Mouse (Mus musculus) heart, embryonic 12.5 days (tissue): ENCODE data around the gene Kcnk18. TPM values are rescaled to one million over a fixed set of nuclear protein-coding genes. Genes with fewer than 3 reads are reported as not detected.
A peak's percentile ranks its signal among the peaks of the same experiment; 100 is the strongest.

Experiments used
- ATAC-seq: fragments of 200-750 bp; cut with Nextera tagmentation; 2 replicates; pipeline ENCODE4 v1.8.0; 2017; ENCODE audit warnings: moderate TSS enrichment, moderate library complexity; ENCODE audit not compliant: insufficient number of reproducible peaks, low FRiP score
- H3K27ac ChIP-seq: fragments of 300-500 bp; sonication (generic); 2 replicates; pipeline ENCODE4 v1.5.1; 2016; ENCODE audit warnings: mild to moderate bottlenecking, moderate library complexity; ENCODE audit not compliant: poor library complexity, severe bottlenecking
- H3K27me3 ChIP-seq: fragments of 300-500 bp; sonication (generic); replicated peaks from 2 replicates; pipeline ENCODE4 v1.6.1; 2016; ENCODE audit warnings: mild to moderate bottlenecking, moderate library complexity
- H3K36me3 ChIP-seq: fragments of 300-500 bp; sonication (generic); 2 replicates; pipeline ENCODE4 v1.6.1; 2016; ENCODE audit warnings: mild to moderate bottlenecking, moderate library complexity
- H3K4me1 ChIP-seq: fragments of 300-500 bp; sonication (generic); replicated peaks from 2 replicates; pipeline ENCODE4 v1.6.1; 2016; ENCODE audit warnings: mild to moderate bottlenecking
- H3K4me2 ChIP-seq: fragments of 300-500 bp; sonication (generic); 2 replicates; pipeline ENCODE4 v1.6.1; 2016; ENCODE audit warnings: mild to moderate bottlenecking, moderate library complexity
- H3K4me3 ChIP-seq: fragments of 300-500 bp; sonication (generic); 2 replicates; pipeline ENCODE4 v1.5.1; 2016; ENCODE audit warnings: mild to moderate bottlenecking
- H3K9ac ChIP-seq: fragments of 300-500 bp; sonication (generic); 2 replicates; pipeline ENCODE4 v1.6.1; 2016; ENCODE audit warnings: mild to moderate bottlenecking, moderate library complexity
- H3K9me3 ChIP-seq: fragments of 300-500 bp; sonication (generic); replicated peaks from 2 replicates; pipeline ENCODE4 v1.6.1; 2016; ENCODE audit warnings: mild to moderate bottlenecking, moderate library complexity
- WGBS: fragments of 180-500 bp; shearing (Covaris S2); methylation state at CpG from one replicate; pipeline ENCODE4 v1.1.7; 2016; 5-methylcytosine and 5-hydroxymethylcytosine counted together
- polyA plus RNA-seq: library from polyadenylated mRNA; unstranded; fragments of >200 nt; fragmentation: Nextera tagmentation; extraction: Ambion mirVana; gene quantifications from 2 replicates; pipeline ENCODE4 v1.2.1, GENCODE M21; 2016

Gene Kcnk18
- polyA plus RNA-seq, 1 experiment from 2014 or later: not detected

- H3K36me3 ChIP-seq: no peaks in the 10 kb centered on the region
- H3K27me3 ChIP-seq: peaks cover 79% of the 10 kb centered on the region
- H3K9ac ChIP-seq: no peak overlapping the region
- no peak overlapping the region for H3K4me2 ChIP-seq
- H3K9me3 ChIP-seq: no peaks in the 10 kb centered on the region
- 14% methylated on average over 4 of the region's 4 CpGs for WGBS
- H3K4me1 ChIP-seq: peaks cover 9% of the 10 kb centered on the region
- no peak overlapping the region for H3K27ac ChIP-seq
- no peak overlapping the region for H3K4me3 ChIP-seq
- ATAC-seq: no peak
Observed at GRCm38 (mm10) chr19:59191123-59191505, 27.9 kb upstream of the Kcnk18 start.

- Histone ChIP-seq H3K9ac (no peak overlapping the region), H3K4me3 (no peak overlapping the region), H3K36me3 (no peaks in the 10 kb centered on the region), H3K27me3 (peaks cover 80% of the 10 kb centered on the region), H3K4me1 (peaks cover 9% of the 10 kb centered on the region), H3K27ac (no peak overlapping the region), H3K9me3 (no peaks in the 10 kb centered on the region), H3K4me2 (no peak overlapping the region)
- no peak for ATAC-seq
- WGBS: 11% methylated on average over 2 of the region's 2 CpGs
Observed at GRCm38 (mm10) chr19:59192491-59192890, 26.5 kb upstream of the Kcnk18 start.

GRCm38 (mm10) chr19:59193456-59193855 is 25.6 kb upstream of the Kcnk18 start:
- Histone ChIP-seq H3K4me2 (peak overlapping the region; percentile 68), H3K4me3 (peak overlapping the region; percentile 42), H3K27ac (no peak overlapping the region), H3K27me3 (peaks cover 79% of the 10 kb centered on the region), H3K36me3 (no peaks in the 10 kb centered on the region), H3K9ac (peak overlapping the region; percentile 38; the same call in 1 of the 2 replicates), H3K4me1 (peaks cover 9% of the 10 kb centered on the region), H3K9me3 (no peaks in the 10 kb centered on the region)
- 4% methylated on average over 10 of the region's 10 CpGs for WGBS
- no peak for ATAC-seq

- peak overlapping the region; percentile 68 for H3K4me2 ChIP-seq
- H3K4me3 ChIP-seq: peak overlapping the region; percentile 42
- WGBS: under 1% methylated on average over 50 of the region's 50 CpGs
- H3K27ac ChIP-seq: no peak overlapping the region
- H3K9me3 ChIP-seq: no peaks in the 10 kb centered on the region
- peaks cover 9% of the 10 kb centered on the region for H3K4me1 ChIP-seq
- ATAC-seq: no peak
- H3K36me3 ChIP-seq: no peaks in the 10 kb centered on the region
- peaks cover 74% of the 10 kb centered on the region for H3K27me3 ChIP-seq
- peak overlapping the region; percentile 38; the same call in 1 of the 2 replicates for H3K9ac ChIP-seq
Observed at GRCm38 (mm10) chr19:59193986-59194820, 24.8 kb upstream of the Kcnk18 start.

- WGBS: 11% methylated on average over 9 of the region's 9 CpGs
- no peaks in the 10 kb centered on the region; the same call in 1 of the 2 replicates for H3K9me3 ChIP-seq
- peaks cover 9% of the 10 kb centered on the region for H3K4me1 ChIP-seq
- H3K4me2 ChIP-seq: no peak overlapping the region
- no peak overlapping the region for H3K27ac ChIP-seq
- no peak for ATAC-seq
- no peaks in the 10 kb centered on the region for H3K36me3 ChIP-seq
- H3K27me3 ChIP-seq: peaks cover 70% of the 10 kb centered on the region
- H3K4me3 ChIP-seq: no peak overlapping the region
- H3K9ac ChIP-seq: no peak overlapping the region
Observed at GRCm38 (mm10) chr19:59195181-59195770, 23.7 kb upstream of the Kcnk18 start.

- Histone ChIP-seq H3K36me3 (no peaks in the 10 kb centered on the region), H3K4me2 (no peak overlapping the region), H3K27ac (no peak overlapping the region), H3K4me3 (no peak overlapping the region), H3K9me3 (peaks cover 1% of the 10 kb centered on the region; the same call in 1 of the 2 replicates), H3K27me3 (peaks cover 61% of the 10 kb centered on the region), H3K4me1 (peaks cover 9% of the 10 kb centered on the region), H3K9ac (no peak overlapping the region)
- ATAC-seq: no peak
- WGBS: 5% methylated on average over 15 of the region's 15 CpGs
Observed at GRCm38 (mm10) chr19:59196111-59196666, 22.8 kb upstream of the Kcnk18 start.

- Histone ChIP-seq H3K4me2 (no peak overlapping the region), H3K27me3 (peaks cover 48% of the 10 kb centered on the region), H3K4me1 (peaks cover 9% of the 10 kb centered on the region), H3K9ac (no peak overlapping the region), H3K36me3 (no peaks in the 10 kb centered on the region), H3K4me3 (no peak overlapping the region), H3K9me3 (peaks cover 5% of the 10 kb centered on the region; the same call in 1 of the 2 replicates), H3K27ac (no peak overlapping the region)
- no peak for ATAC-seq
- WGBS: 34% methylated on average over 7 of the region's 7 CpGs
Observed at GRCm38 (mm10) chr19:59198161-59198560, 20.9 kb upstream of the Kcnk18 start.

GRCm38 (mm10) chr19:59208475-59208874 is 10.5 kb upstream of the Kcnk18 start:
- Histone ChIP-seq H3K4me3 (no peak overlapping the region), H3K9ac (no peak overlapping the region), H3K4me1 (peaks cover 5% of the 10 kb centered on the region), H3K27me3 (peaks cover 30% of the 10 kb centered on the region), H3K36me3 (no peaks in the 10 kb centered on the region), H3K27ac (no peak overlapping the region), H3K4me2 (no peak overlapping the region), H3K9me3 (no peaks in the 10 kb centered on the region)
- 21% methylated on average over 5 of the region's 5 CpGs for WGBS
- ATAC-seq: no peak

GRCm38 (mm10) chr19:59208986-59209385 is 10.0 kb upstream of the Kcnk18 start:
- no peak overlapping the region for H3K27ac ChIP-seq
- H3K9ac ChIP-seq: no peak overlapping the region
- WGBS: 55% methylated on average over 2 of the region's 2 CpGs
- ATAC-seq: no peak
- no peak overlapping the region for H3K4me3 ChIP-seq
- peaks cover 5% of the 10 kb centered on the region for H3K4me1 ChIP-seq
- peaks cover 26% of the 10 kb centered on the region for H3K27me3 ChIP-seq
- H3K4me2 ChIP-seq: no peak overlapping the region
- no peaks in the 10 kb centered on the region for H3K9me3 ChIP-seq
- H3K36me3 ChIP-seq: no peaks in the 10 kb centered on the region

- no peaks in the 10 kb centered on the region for H3K9me3 ChIP-seq
- WGBS: 67% methylated on average over 3 of the region's 3 CpGs
- no peak for ATAC-seq
- no peak overlapping the region for H3K9ac ChIP-seq
- no peak overlapping the region for H3K4me3 ChIP-seq
- 0 out of 2 replicates have a peak, but pooled peaks cover 9% of the 10 kb centered on the region for H3K27me3 ChIP-seq
- H3K27ac ChIP-seq: no peak overlapping the region
- H3K4me2 ChIP-seq: no peak overlapping the region
- H3K4me1 ChIP-seq: peaks cover 5% of the 10 kb centered on the region
- no peaks in the 10 kb centered on the region for H3K36me3 ChIP-seq
Observed at GRCm38 (mm10) chr19:59216891-59217290, 2.1 kb upstream of the Kcnk18 start.

- Histone ChIP-seq H3K9me3 (peaks cover 3% of the 10 kb centered on the region; the same call in 1 of the 2 replicates), H3K4me2 (no peak overlapping the region), H3K4me1 (no peaks in the 10 kb centered on the region), H3K27ac (no peak overlapping the region), H3K27me3 (0 out of 2 replicates have a peak, but pooled peaks cover 9% of the 10 kb centered on the region), H3K9ac (no peak overlapping the region), H3K4me3 (no peak overlapping the region), H3K36me3 (no peaks in the 10 kb centered on the region)
- WGBS: 47% methylated on average over 3 of the region's 3 CpGs
- no peak for ATAC-seq
Observed at GRCm38 (mm10) chr19:59221131-59221530, 2.1 kb downstream of the Kcnk18 start.
